In genomic region chr6:99669481-99670325, GRCm38 (mm10) we compare ENCODE assay signal across 9 mouse cellular contexts. TPM values are rescaled to one million over a fixed set of nuclear protein-coding genes. Genes with fewer than 3 reads are reported as not detected.
DNase-seq lines count a peak whose midpoint lies in the region; ATAC-seq lines count a peak whose summit lies in the region.
"Had no signal": no experiment of that assay in that cellular context is flagged by ENCODE, and none has a peak within 500 bp of the region (broad histone marks: within the 10 kb centered on the region; RNA-seq: fewer than 3 reads in every experiment).

No protein-coding gene starts in this region.

- peak; percentile 92 to 95 for DNase-seq in cerebellum, postnatal 10 days
- peak; percentile 97 for DNase-seq in forebrain, embryonic 14.5 days (ENCODE audit: low spot score)
- peak; percentile 89 to 95 for DNase-seq in layer of hippocampus, adult 18-20 months (ENCODE audit: low spot score in 2 of 2)
- no peak for DNase-seq in gastrocnemius, postnatal 14 days
- no peak for DNase-seq in heart, adult 18-20 months
- no peak for DNase-seq in urinary bladder, adult 18-20 months (ENCODE audit: low spot score in 2 of 2)
- DNase-seq in adrenal gland, adult 8-10 months: no peak

- H3K27me3 ChIP-seq in forebrain, embryonic 14.5 days (replicated peaks; ENCODE audit: control insufficient read depth, insufficient read depth, low read length): no peaks in the 10 kb centered on the region
- H3K27me3 ChIP-seq in midbrain, embryonic 15.5 days (replicated peaks): no peaks in the 10 kb centered on the region

- H3K9ac ChIP-seq in forebrain, embryonic 14.5 days (ENCODE audit: low read length): peak overlapping the region; percentile 26; the same call in 1 of the 2 replicates
- H3K9ac ChIP-seq in midbrain, embryonic 15.5 days: no peak overlapping the region
- H3K9ac ChIP-seq: heart, embryonic 13.5 days had no signal

- 13% methylated on average over 5 of the region's 5 CpGs for WGBS in forebrain, embryonic 14.5 days
- WGBS in midbrain, embryonic 15.5 days: 11% methylated on average over 5 of the region's 5 CpGs

- peaks cover 39% of the 10 kb centered on the region for H3K4me1 ChIP-seq in forebrain, embryonic 14.5 days (ENCODE audit: control insufficient read depth, insufficient read depth, low read length)
- peaks cover 58% of the 10 kb centered on the region for H3K4me1 ChIP-seq in midbrain, embryonic 15.5 days

- H3K9me3 ChIP-seq in forebrain, embryonic 14.5 days (replicated peaks; ENCODE audit: control insufficient read depth, low read length): no peaks in the 10 kb centered on the region
- H3K9me3 ChIP-seq in midbrain, embryonic 15.5 days: no peaks in the 10 kb centered on the region
- H3K9me3 ChIP-seq: heart, embryonic 13.5 days had no signal

- no peaks in the 10 kb centered on the region for H3K36me3 ChIP-seq in forebrain, embryonic 14.5 days (ENCODE audit: control insufficient read depth, insufficient read depth, low read length)
- no peaks in the 10 kb centered on the region for H3K36me3 ChIP-seq in midbrain, embryonic 15.5 days (replicated peaks)
- H3K36me3 ChIP-seq: heart, embryonic 13.5 days had no signal

- peak; percentile 87 for ATAC-seq in forebrain, embryonic 14.5 days
- peak; percentile 77 for ATAC-seq in midbrain, embryonic 15.5 days (replicated peaks)

- H3K4me2 ChIP-seq in forebrain, embryonic 14.5 days (ENCODE audit: low read length): peak overlapping the region; percentile 39
- H3K4me2 ChIP-seq in midbrain, embryonic 15.5 days: peak overlapping the region; percentile 22
- H3K4me2 ChIP-seq: heart, embryonic 13.5 days had no signal

- intact Hi-C loops in gastrocnemius, postnatal 14 days (cut with DNase I; ENCODE audit: low total_unique reads): no loop called here

- peak overlapping the region; percentile 84 for H3K27ac ChIP-seq in forebrain, embryonic 14.5 days (ENCODE audit: low read depth, low read length)
- peak overlapping the region; percentile 78 for H3K27ac ChIP-seq in midbrain, embryonic 15.5 days
- H3K27ac ChIP-seq: heart, embryonic 13.5 days had no signal

- 0 out of 2 replicates have a peak overlapping the region, but pooled peaks have one; percentile 6 for H3K4me3 ChIP-seq in forebrain, embryonic 14.5 days (ENCODE audit: low read depth, low read length)
- H3K4me3 ChIP-seq in midbrain, embryonic 15.5 days: no peak overlapping the region
- H3K4me3 ChIP-seq: heart, embryonic 13.5 days had no signal

RNA-seq across cellular contexts. Expression of gene Gm20696, which starts 3.1 kb away (rescaled TPM):
- polyA plus RNA-seq in forebrain, embryonic 14.5 days (2014; fragmentation: Nextera tagmentation; extraction: Ambion mirVana): 0.99 and 2.3 TPM in 2 replicates
- total RNA-seq in layer of hippocampus, adult 18-20 months (2021): 1 to 10 TPM; 5.7 to 7.4 TPM
- 2.9 and 4.7 TPM in 2 replicates for polyA plus RNA-seq in midbrain, embryonic 15.5 days (2015; fragmentation: Nextera tagmentation; extraction: Ambion mirVana)
- total RNA-seq in gastrocnemius, postnatal 14 days (2021): under 1 TPM; 0.73 to 0.90 TPM
- 1 to 10 TPM in 1 of 2 experiments, under 1 TPM in 1; 0.94 to 2.2 TPM for total RNA-seq in heart, adult 18-20 months (2021)
- total RNA-seq in adrenal gland, adult 8-10 months (2022): 1 to 10 TPM; 3.3 to 9.8 (median 5.5) TPM

RNA-seq across cellular contexts. Expression of gene Eif4e3, which starts 3.1 kb away (rescaled TPM):
- polyA plus RNA-seq in forebrain, embryonic 14.5 days (2014; fragmentation: Nextera tagmentation; extraction: Ambion mirVana): 8.8 and 9.5 TPM in 2 replicates
- 10 to 100 TPM; 21.6 to 25.2 TPM for total RNA-seq in layer of hippocampus, adult 18-20 months (2021)
- 8.6 TPM in 2 replicates for polyA plus RNA-seq in midbrain, embryonic 15.5 days (2015; fragmentation: Nextera tagmentation; extraction: Ambion mirVana)
- total RNA-seq in gastrocnemius, postnatal 14 days (2021): 10 to 100 TPM; 16.2 to 17.8 TPM
- 10 to 100 TPM; 44.5 to 45.6 TPM for total RNA-seq in heart, adult 18-20 months (2021)
- total RNA-seq in adrenal gland, adult 8-10 months (2022): 10 to 100 TPM; 15.9 to 28.1 (median 23.3) TPM

RNA-seq across cellular contexts. Expression of gene Gpr27, which starts 22.8 kb away (rescaled TPM):
- 14.7 and 16.4 TPM in 2 replicates for polyA plus RNA-seq in forebrain, embryonic 14.5 days (2014; fragmentation: Nextera tagmentation; extraction: Ambion mirVana)
- total RNA-seq in layer of hippocampus, adult 18-20 months (2021): 10 to 100 TPM; 57.6 to 61.4 TPM
- 21.4 and 24.6 TPM in 2 replicates for polyA plus RNA-seq in midbrain, embryonic 15.5 days (2015; fragmentation: Nextera tagmentation; extraction: Ambion mirVana)
- total RNA-seq in gastrocnemius, postnatal 14 days (2021): 1 to 10 TPM; 1.8 to 2.3 TPM
- 1 to 10 TPM; 9.2 to 10.0 TPM for total RNA-seq in heart, adult 18-20 months (2021)
- total RNA-seq in adrenal gland, adult 8-10 months (2022): 1 to 10 TPM; 2.8 to 4.9 (median 3.8) TPM

RNA-seq across cellular contexts. Expression of gene Prok2, which starts 56.5 kb away (rescaled TPM):
- 1.5 and 2.0 TPM in 2 replicates for polyA plus RNA-seq in forebrain, embryonic 14.5 days (2014; fragmentation: Nextera tagmentation; extraction: Ambion mirVana)
- total RNA-seq in layer of hippocampus, adult 18-20 months (2021): 1 to 10 TPM in 1 of 2 experiments, under 1 TPM in 1; 0.79 to 1.1 TPM
- 0.54 and 0.71 TPM in 2 replicates for polyA plus RNA-seq in midbrain, embryonic 15.5 days (2015; fragmentation: Nextera tagmentation; extraction: Ambion mirVana)
- total RNA-seq in gastrocnemius, postnatal 14 days (2021): not detected
- not detected for total RNA-seq in heart, adult 18-20 months (2021)
- not detected for total RNA-seq in adrenal gland, adult 8-10 months (2022)
- polyA plus RNA-seq: heart, embryonic 13.5 days had no signal

Comparison
In these comparisons a context has a peak if more than half of its experiments do, and no peak if none do; other contexts are left out.
1. DNase-seq: peak in cerebellum, postnatal 10 days (2 of 2), forebrain, embryonic 14.5 days (single experiment) and layer of hippocampus, adult 18-20 months (2 of 2); none in gastrocnemius, postnatal 14 days (single experiment), heart, adult 18-20 months (0 of 2), urinary bladder, adult 18-20 months (0 of 2) and adrenal gland, adult 8-10 months (single experiment).
2. RNA of gene Gpr27, which starts 22.8 kb away (total RNA-seq): 57.6 to 61.4 TPM in layer of hippocampus, adult 18-20 months; 9.2 to 10.0 TPM in heart, adult 18-20 months, 2.8 to 4.9 TPM in adrenal gland, adult 8-10 months and 1.8 to 2.3 TPM in gastrocnemius, postnatal 14 days; every median in the first group is over 4 times any median in the second.